Mouse (Mus musculus): ENCODE data around the gene Rpusd4.

The Rpusd4 gene

GRCm38 (mm10) chr9:35286351-35286750, 18.7 kb downstream of the Rpusd4 start:
- DNase-seq (ENCODE audit: low read depth) = no peak

- no peak for DNase-seq (ENCODE audit: low read depth)
Observed at GRCm38 (mm10) chr9:35289992-35290391, 22.3 kb downstream of the Rpusd4 start.

GRCm38 (mm10) chr9:35290417-35290816, 22.8 kb downstream of the Rpusd4 start:
- no peak for DNase-seq (ENCODE audit: low read depth)

GRCm38 (mm10) chr9:35290916-35291315, 23.3 kb downstream of the Rpusd4 start:
- DNase-seq (ENCODE audit: low read depth) = no peak

GRCm38 (mm10) chr9:35293465-35293864, 25.8 kb downstream of the Rpusd4 start:
- no peak for DNase-seq (ENCODE audit: low read depth)

GRCm38 (mm10) chr9:35297791-35298190, 30.1 kb downstream of the Rpusd4 start:
- no peak for DNase-seq (ENCODE audit: low read depth)

- DNase-seq (ENCODE audit: low read depth) = no peak
Observed at GRCm38 (mm10) chr9:35302172-35302571, 34.5 kb downstream of the Rpusd4 start.

GRCm38 (mm10) chr9:35307461-35307860, 39.8 kb downstream of the Rpusd4 start:
- DNase-seq (ENCODE audit: low read depth) = no peak

- no peak for DNase-seq (ENCODE audit: low read depth)
Observed at GRCm38 (mm10) chr9:35310377-35310776, 42.7 kb downstream of the Rpusd4 start.

- no peak for DNase-seq (ENCODE audit: low read depth)
Observed at GRCm38 (mm10) chr9:35312516-35312915, 44.9 kb downstream of the Rpusd4 start.

GRCm38 (mm10) chr9:35313601-35314000, 45.9 kb downstream of the Rpusd4 start:
- DNase-seq (ENCODE audit: low read depth) = no peak

- no peak for DNase-seq (ENCODE audit: low read depth)
Observed at GRCm38 (mm10) chr9:35314254-35314653, 46.6 kb downstream of the Rpusd4 start.

GRCm38 (mm10) chr9:35316771-35317211, 49.1 kb downstream of the Rpusd4 start:
- no peak for DNase-seq (ENCODE audit: low read depth)

- no peak for DNase-seq (ENCODE audit: low read depth)
Observed at GRCm38 (mm10) chr9:35317233-35317980, 49.7 kb downstream of the Rpusd4 start.

GRCm38 (mm10) chr9:35318537-35319172, 51.0 kb downstream of the Rpusd4 start:
- DNase-seq (ENCODE audit: low read depth) = no peak

GRCm38 (mm10) chr9:35320288-35320687, 52.6 kb downstream of the Rpusd4 start:
- no peak for DNase-seq (ENCODE audit: low read depth)

- no peak for DNase-seq (ENCODE audit: low read depth)
Observed at GRCm38 (mm10) chr9:35323974-35324373, 56.3 kb downstream of the Rpusd4 start.

GRCm38 (mm10) chr9:35324571-35324970, 56.9 kb downstream of the Rpusd4 start:
- DNase-seq (ENCODE audit: low read depth) = no peak

- DNase-seq (ENCODE audit: low read depth) = no peak
Observed at GRCm38 (mm10) chr9:35326644-35327263, 59.1 kb downstream of the Rpusd4 start.

Measured in 416B (cell line).